Mouse (Mus musculus) ES-Bruce4 (cell line): Measurements from ENCODE around the gene Hs3st2.

Experiments
- CTCF ChIP-seq: IDR thresholded peaks from one replicate; pipeline ENCODE4 v1.8.1; 2011; ENCODE audit warnings: low read depth, low read length
- EP300 ChIP-seq: IDR thresholded peaks from 2 replicates; pipeline ENCODE4 v1.6.1; 2011; ENCODE audit warnings: low read depth, low read length; ENCODE audit not compliant: insufficient read depth
- POLR2A ChIP-seq: IDR thresholded peaks from one replicate; pipeline ENCODE4 v1.8.1; 2011; ENCODE audit warnings: low read length; ENCODE audit not compliant: insufficient read depth

GRCm38 (mm10) chr7:121365584-121365983 lies 26.1 kb upstream of the Hs3st2 start:
- TF ChIP-seq POLR2A (no peak), CTCF (no peak), EP300 (no peak)
